Mouse (Mus musculus) lung, embryonic 14.5 days (tissue): ENCODE results near the gene Mtmr14. TPM values are rescaled to one million over a fixed set of nuclear protein-coding genes. Genes with fewer than 3 reads are reported as not detected.

Experiments used
- ATAC-seq: fragments of 200-750 bp; cut with Nextera tagmentation; 2 replicates; pipeline ENCODE4 v1.8.0; 2017; ENCODE audit warnings: mild to moderate bottlenecking, moderate TSS enrichment, moderate library complexity; ENCODE audit not compliant: insufficient read depth
- DNase-seq: peaks from one replicate; pipeline ENCODE4 v3.0.0-alpha.2; 2015
- H3K27ac ChIP-seq: fragments of 300-500 bp; sonication (generic); 2 replicates; pipeline ENCODE4 v1.5.1; 2014; ENCODE audit warnings: low read depth, mild to moderate bottlenecking, moderate library complexity
- H3K27me3 ChIP-seq: fragments of 300-500 bp; sonication (generic); 2 replicates; pipeline ENCODE4 v1.6.1; 2014; ENCODE audit warnings: low read length, control low read depth; ENCODE audit not compliant: insufficient read depth
- H3K36me3 ChIP-seq: fragments of 300-500 bp; sonication (generic); 2 replicates; pipeline ENCODE4 v1.6.1; 2014; ENCODE audit warnings: control low read depth; ENCODE audit not compliant: insufficient read depth
- H3K4me1 ChIP-seq: fragments of 300-500 bp; sonication (generic); 2 replicates; pipeline ENCODE4 v1.6.1; 2014; ENCODE audit warnings: antibody characterized with exemption, control low read depth; ENCODE audit not compliant: insufficient read depth
- H3K4me2 ChIP-seq: fragments of 300-500 bp; sonication (generic); 2 replicates; pipeline ENCODE4 v1.6.1; 2014; ENCODE audit warnings: mild to moderate bottlenecking
- H3K4me3 ChIP-seq: fragments of 300-500 bp; sonication (generic); 2 replicates; pipeline ENCODE4 v1.5.1; 2014; ENCODE audit warnings: low read depth, low read length
- H3K9ac ChIP-seq: fragments of 300-500 bp; sonication (generic); 2 replicates; pipeline ENCODE4 v1.6.1; 2014
- H3K9me3 ChIP-seq: fragments of 300-500 bp; sonication (generic); 2 replicates; pipeline ENCODE4 v1.6.1; 2016; ENCODE audit warnings: low read depth, low read length, control low read depth
- CTCF ChIP-seq: IDR thresholded peaks from 2 replicates; pipeline ENCODE4 v1.5.1; 2016; ENCODE audit warnings: antibody characterized with exemption, low read depth
- WGBS: fragments of 180-500 bp; shearing (Covaris S2); extraction: QIAGEN DNeasy Blood & Tissue Kit; methylation state at CpG from one replicate; pipeline ENCODE4 v1.1.7; 2014; 5-methylcytosine and 5-hydroxymethylcytosine counted together
- polyA plus RNA-seq: library from polyadenylated mRNA; unstranded; fragments of >200 nt; fragmentation: Nextera tagmentation; extraction: Ambion mirVana; gene quantifications from 2 replicates; pipeline ENCODE4 v1.2.1, GENCODE M21; 2014

Mtmr14 gene
- polyA plus RNA-seq, 1 experiment from 2014 or later, result 47.0 TPM

DNA sequence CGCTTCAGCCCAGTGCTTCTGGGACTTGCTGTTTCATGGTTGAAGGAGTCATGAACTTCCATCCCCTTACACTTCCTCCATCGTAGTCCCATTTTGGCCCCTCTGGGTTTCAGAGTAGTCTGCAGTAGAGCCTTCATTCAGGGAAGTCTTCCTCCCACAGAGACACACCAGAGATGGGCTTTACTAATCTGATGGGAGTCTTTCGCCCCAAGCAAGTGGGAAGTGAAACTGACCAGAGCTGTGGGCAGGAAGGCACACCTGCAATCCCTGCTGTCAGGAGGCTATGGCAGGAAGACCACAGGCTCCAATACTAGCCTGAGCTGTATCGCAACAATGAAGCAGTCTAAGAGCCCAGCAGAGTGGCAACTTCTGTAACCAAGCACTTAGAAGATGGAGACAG lies 11.8 kb upstream of the Mtmr14 start:
- Histone ChIP-seq H3K4me2 (no peak overlapping the region), H3K27me3 (no peaks in the 10 kb centered on the region), H3K27ac (no peak overlapping the region), H3K9me3 (no peaks in the 10 kb centered on the region), H3K9ac (no peak overlapping the region), H3K36me3 (no peaks in the 10 kb centered on the region), H3K4me3 (no peak overlapping the region), H3K4me1 (no peaks in the 10 kb centered on the region)
- TF ChIP-seq CTCF, result no peak
- 70% methylated on average over 4 of the region's 4 CpGs for WGBS
- DNase-seq (no peak), ATAC-seq (no peak)

- H3K4me2 ChIP-seq, result no peak overlapping the region
- no peak overlapping the region for H3K27ac ChIP-seq
- no peaks in the 10 kb centered on the region for H3K36me3 ChIP-seq
- no peaks in the 10 kb centered on the region for H3K4me1 ChIP-seq
- DNase-seq (no peak), ATAC-seq (no peak)
- H3K9ac ChIP-seq, result no peak overlapping the region
- no peaks in the 10 kb centered on the region for H3K27me3 ChIP-seq
- no peak for TF ChIP-seq CTCF
- H3K4me3 ChIP-seq, result no peak overlapping the region
- H3K9me3 ChIP-seq, result no peaks in the 10 kb centered on the region
Measured at GRCm38 (mm10) chr6:113226705-113227104, 10.9 kb upstream of the Mtmr14 start.

GRCm38 (mm10) chr6:113235141-113235540 lies 2.5 kb upstream of the Mtmr14 start:
- no peak for ATAC-seq

DNA sequence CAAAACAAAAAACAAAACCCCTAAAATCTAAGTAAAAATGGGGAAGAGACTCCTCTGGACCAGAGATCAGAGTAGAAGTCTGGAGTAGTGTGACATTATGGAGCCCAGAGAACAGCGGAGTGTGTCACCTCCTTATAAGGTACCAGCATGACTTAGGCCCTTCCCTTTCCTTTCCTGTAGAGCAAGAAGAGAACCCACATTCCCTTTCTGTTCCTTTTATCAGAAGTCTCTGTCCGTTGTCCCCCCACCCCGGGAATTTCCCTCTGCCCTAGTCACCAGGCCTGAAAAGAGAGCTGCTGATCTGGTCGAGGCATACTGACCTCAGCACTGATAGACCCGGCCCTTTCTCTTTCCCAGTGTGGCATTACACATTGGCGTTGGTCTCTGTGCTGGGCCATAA lies 799 bp downstream of the Mtmr14 start:
- H3K27ac ChIP-seq, result no peak overlapping the region; the same call in 1 of the 2 replicates
- H3K4me2 ChIP-seq, result peak overlapping the region; percentile 83
- ATAC-seq, result no peak
- 27% methylated on average over 6 of the region's 6 CpGs for WGBS
- H3K9ac ChIP-seq, result peak overlapping the region; percentile 73
- TF ChIP-seq CTCF, result no peak
- H3K9me3 ChIP-seq, result no peaks in the 10 kb centered on the region
- H3K4me3 ChIP-seq, result peak overlapping the region; percentile 95
- DNase-seq, result no peak
- H3K27me3 ChIP-seq, result no peaks in the 10 kb centered on the region
- H3K4me1 ChIP-seq, result 0 out of 2 replicates have a peak, but pooled peaks cover 3% of the 10 kb centered on the region
- H3K36me3 ChIP-seq, result peaks cover 26% of the 10 kb centered on the region; the same call in 1 of the 2 replicates

More at GRCm38 (mm10) chr6:113235141-113235540, 2.5 kb upstream of the Mtmr14 start:
- H3K27me3 ChIP-seq, result no peaks in the 10 kb centered on the region
- DNase-seq, result no peak
- 0 out of 2 replicates have a peak, but pooled peaks cover 3% of the 10 kb centered on the region for H3K4me1 ChIP-seq
- H3K4me2 ChIP-seq, result no peak overlapping the region
- TF ChIP-seq CTCF, result no peak
- no peak overlapping the region for H3K4me3 ChIP-seq
- H3K9me3 ChIP-seq, result no peaks in the 10 kb centered on the region
- 0 out of 2 replicates have a peak, but pooled peaks cover 4% of the 10 kb centered on the region for H3K36me3 ChIP-seq
- WGBS, result 64% methylated on average over 5 of the region's 5 CpGs
- no peak overlapping the region for H3K27ac ChIP-seq
- no peak overlapping the region for H3K9ac ChIP-seq

DNA sequence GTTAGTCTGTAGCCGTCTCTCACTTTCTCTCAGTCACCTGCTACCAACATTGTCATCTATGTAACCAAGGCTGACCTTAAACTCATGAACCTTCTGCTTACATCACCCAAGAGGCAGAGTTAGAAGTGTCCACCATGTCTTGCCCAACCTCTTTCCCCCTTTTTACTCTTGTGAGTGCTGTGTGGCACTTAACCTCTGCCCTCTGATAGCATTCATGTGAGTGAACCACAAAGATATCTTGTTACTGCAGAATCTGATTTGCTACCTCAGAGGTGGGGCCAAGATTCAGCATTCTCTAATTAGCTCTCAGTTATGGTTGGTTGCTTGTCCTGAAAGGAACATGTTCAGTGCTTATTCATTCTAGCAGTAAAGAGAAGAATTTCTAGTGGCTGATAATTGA lies 5.1 kb downstream of the Mtmr14 start:
- Histone ChIP-seq H3K4me3 (no peak overlapping the region), H3K27me3 (no peaks in the 10 kb centered on the region), H3K4me2 (no peak overlapping the region), H3K4me1 (0 out of 2 replicates have a peak, but pooled peaks cover 3% of the 10 kb centered on the region), H3K36me3 (peaks cover 35% of the 10 kb centered on the region; the same call in 1 of the 2 replicates), H3K9me3 (no peaks in the 10 kb centered on the region), H3K27ac (no peak overlapping the region), H3K9ac (no peak overlapping the region)
- WGBS, result 73% methylated on average over 1 of the region's 1 CpGs
- DNase-seq (no peak), ATAC-seq (no peak)
- TF ChIP-seq CTCF, result no peak

DNA sequence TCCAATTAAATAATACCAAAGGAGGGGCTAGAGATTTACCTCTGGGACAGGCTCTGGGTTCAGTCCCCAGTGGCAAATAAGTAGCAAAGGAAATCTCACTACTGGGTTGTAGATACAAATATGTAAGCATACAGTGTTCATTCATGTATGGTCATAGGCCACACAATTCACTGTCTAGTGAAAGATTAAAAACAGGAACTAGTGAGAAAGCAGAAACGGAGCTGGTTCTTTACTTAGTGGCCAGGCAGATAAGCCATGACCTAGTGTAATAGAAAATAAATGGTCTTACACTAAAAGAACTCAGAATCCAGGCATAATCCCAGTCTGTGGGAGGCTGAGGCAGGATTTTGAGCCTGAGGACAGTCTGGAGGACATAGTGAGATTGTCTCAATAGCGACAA lies 7.9 kb downstream of the Mtmr14 start:
- no peak for ATAC-seq
- Histone ChIP-seq H3K4me2 (no peak overlapping the region), H3K36me3 (peaks cover 30% of the 10 kb centered on the region; the same call in 1 of the 2 replicates), H3K4me1 (no peaks in the 10 kb centered on the region), H3K27ac (no peak overlapping the region), H3K27me3 (no peaks in the 10 kb centered on the region), H3K9me3 (no peaks in the 10 kb centered on the region), H3K9ac (no peak overlapping the region), H3K4me3 (no peak overlapping the region)
- TF ChIP-seq CTCF, result no peak
- 87% methylated on average over 2 of the region's 2 CpGs for WGBS
- no peak for DNase-seq

DNA sequence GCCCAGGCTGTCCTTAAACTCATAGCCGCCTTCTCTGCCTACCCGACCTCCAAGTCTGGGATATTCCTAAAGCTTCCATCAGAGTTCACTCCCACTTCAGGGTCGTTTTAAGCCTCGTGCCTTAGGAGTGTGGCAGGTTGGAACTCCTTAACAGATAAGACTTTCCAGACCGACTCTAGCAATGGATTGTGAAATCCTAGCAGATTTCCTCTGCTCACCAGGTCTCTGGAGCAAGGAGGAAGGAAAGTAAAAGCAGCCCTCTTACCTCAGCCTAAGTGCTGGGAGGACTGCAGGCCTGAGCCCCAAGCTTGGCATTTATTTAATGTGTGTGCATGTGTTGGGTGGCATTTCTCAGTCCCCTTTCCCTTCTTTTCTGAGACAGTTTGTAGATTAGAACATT lies 13.1 kb downstream of the Mtmr14 start:
- WGBS, result 82% methylated on average over 5 of the region's 5 CpGs
- H3K36me3 ChIP-seq, result peaks cover 39% of the 10 kb centered on the region

GRCm38 (mm10) chr6:113251921-113252320 lies 14.3 kb downstream of the Mtmr14 start:
- no peaks in the 10 kb centered on the region for H3K27me3 ChIP-seq
- H3K4me3 ChIP-seq, result no peak overlapping the region
- H3K4me1 ChIP-seq, result no peaks in the 10 kb centered on the region
- DNase-seq (no peak), ATAC-seq (no peak)
- H3K27ac ChIP-seq, result no peak overlapping the region
- H3K9ac ChIP-seq, result no peak overlapping the region
- TF ChIP-seq CTCF, result no peak
- peaks cover 49% of the 10 kb centered on the region for H3K36me3 ChIP-seq
- H3K4me2 ChIP-seq, result no peak overlapping the region
- no peaks in the 10 kb centered on the region for H3K9me3 ChIP-seq

More for the DNA sequence above, 13.1 kb downstream of the Mtmr14 start:
- H3K27ac ChIP-seq, result no peak overlapping the region
- H3K4me3 ChIP-seq, result no peak overlapping the region
- no peaks in the 10 kb centered on the region for H3K9me3 ChIP-seq
- no peak overlapping the region for H3K9ac ChIP-seq
- ATAC-seq, result no peak
- H3K4me2 ChIP-seq, result no peak overlapping the region
- DNase-seq, result no peak
- no peak for TF ChIP-seq CTCF
- no peaks in the 10 kb centered on the region for H3K27me3 ChIP-seq
- no peaks in the 10 kb centered on the region for H3K4me1 ChIP-seq
